Mouse (Mus musculus) kidney, adult 2 months (tissue): ENCODE measurements at regions not wholly inside any gene's neighbourhood (a gene's known extent, or its start where the extent isn't known, plus 50 kb on each side); places are given as distances from the start of the nearest gene placed in this dataset.

Experiments
- CTCF ChIP-seq: fragments of 200-500 bp; conservative IDR thresholded peaks from 2 replicates; pipeline ENCODE4 v1.5.1; 2011; ENCODE audit warnings: low read depth, mild to moderate bottlenecking, control low read depth, low read length, moderate library complexity, mixed read lengths; ENCODE audit not compliant: insufficient read depth, insufficient read length
- POLR2A ChIP-seq: fragments of 200-500 bp; IDR thresholded peaks from one replicate; pipeline ENCODE4 v1.6.1; 2011; ENCODE audit warnings: low read depth, low read length, control low read depth

GRCm38 (mm10) chr7:61851949-61852348 is 494.4 kb upstream of the Ndn start:
- no peak for TF ChIP-seq POLR2A
- TF ChIP-seq CTCF: no peak
